Mouse (Mus musculus) cerebellum, adult 9-10 months (tissue): ENCODE data around the gene Adar.

Experiments used
- DNase-seq: peaks from one replicate; pipeline ENCODE4 v3.0.0; 2022

The Adar gene

DNA sequence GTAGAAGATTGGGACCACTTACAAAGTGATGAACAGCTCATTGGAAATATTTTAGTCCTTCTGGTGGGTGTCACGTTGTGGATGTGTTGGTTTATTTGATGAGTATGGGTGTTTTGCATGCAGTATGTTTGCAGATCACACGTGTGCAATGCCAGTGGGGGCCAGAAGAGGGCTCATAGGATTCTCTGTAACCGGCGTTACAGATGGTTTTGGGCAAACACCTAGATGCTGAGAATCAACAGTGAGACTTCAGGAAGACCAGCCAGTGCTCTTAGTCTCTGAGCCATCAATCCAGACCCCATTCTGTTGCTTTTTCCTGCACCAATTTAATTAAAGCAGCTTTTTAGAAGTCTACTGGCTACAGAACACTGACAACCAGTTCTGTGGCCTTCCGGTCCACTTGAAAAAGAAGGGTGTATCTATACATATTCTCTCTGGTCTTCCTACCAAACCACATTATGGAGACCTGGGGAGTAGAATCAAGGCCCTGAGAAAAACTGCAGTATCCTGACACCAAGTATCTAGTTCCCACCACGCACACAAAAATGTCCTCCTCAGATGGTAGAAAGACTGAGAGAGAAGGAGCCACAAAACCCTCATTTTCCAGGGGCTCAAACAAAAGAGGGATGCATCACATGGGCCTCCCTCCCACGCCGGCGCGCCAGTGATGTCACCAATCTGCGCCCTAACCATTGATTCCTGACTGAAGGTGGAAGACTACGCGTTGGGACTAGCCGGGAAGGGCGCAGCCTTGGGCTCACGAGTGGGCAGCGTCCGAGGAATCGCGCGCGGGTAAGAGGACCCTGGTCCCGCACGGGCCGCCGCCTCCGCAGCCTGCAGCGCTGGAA lies at the start of gene Adar:
Gene Adar (plus strand): TSS at position 664 of the 848 bp plus-strand sequence.
- peak; percentile 89 for DNase-seq

GRCm38 (mm10) chr3:89667131-89667530 lies 47.7 kb upstream of the Adar start:
- DNase-seq: no peak

GRCm38 (mm10) chr3:89671334-89671733 lies 43.5 kb upstream of the Adar start:
- no peak for DNase-seq

GRCm38 (mm10) chr3:89672573-89673317 lies 42.1 kb upstream of the Adar start:
- no peak for DNase-seq

GRCm38 (mm10) chr3:89677617-89678016 lies 37.2 kb upstream of the Adar start:
- DNase-seq: no peak

GRCm38 (mm10) chr3:89686031-89686430 lies 28.8 kb upstream of the Adar start:
- no peak for DNase-seq

- DNase-seq: peak; percentile 88
Measured at GRCm38 (mm10) chr3:89688694-89689581, 25.9 kb upstream of the Adar start.

DNA sequence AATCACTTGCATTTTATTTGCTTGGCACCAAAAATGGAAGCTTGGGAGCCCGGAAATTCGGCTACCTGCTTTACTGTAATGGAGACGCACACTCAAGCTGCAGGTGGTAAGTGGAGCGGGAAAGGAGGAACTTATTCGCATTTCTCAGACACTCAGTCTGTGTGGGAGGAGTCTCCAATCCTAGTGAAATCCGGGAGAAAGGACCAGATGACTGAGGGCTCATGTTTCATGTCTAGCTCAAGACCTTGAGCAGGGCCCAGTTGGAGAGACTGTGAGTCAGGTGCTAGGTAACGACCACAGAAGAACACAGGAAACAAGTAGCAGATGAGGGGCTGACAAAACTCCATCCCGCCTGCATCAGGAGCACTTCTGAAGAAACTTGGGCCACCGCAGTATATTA lies 23.0 kb upstream of the Adar start:
- no peak for DNase-seq

DNA sequence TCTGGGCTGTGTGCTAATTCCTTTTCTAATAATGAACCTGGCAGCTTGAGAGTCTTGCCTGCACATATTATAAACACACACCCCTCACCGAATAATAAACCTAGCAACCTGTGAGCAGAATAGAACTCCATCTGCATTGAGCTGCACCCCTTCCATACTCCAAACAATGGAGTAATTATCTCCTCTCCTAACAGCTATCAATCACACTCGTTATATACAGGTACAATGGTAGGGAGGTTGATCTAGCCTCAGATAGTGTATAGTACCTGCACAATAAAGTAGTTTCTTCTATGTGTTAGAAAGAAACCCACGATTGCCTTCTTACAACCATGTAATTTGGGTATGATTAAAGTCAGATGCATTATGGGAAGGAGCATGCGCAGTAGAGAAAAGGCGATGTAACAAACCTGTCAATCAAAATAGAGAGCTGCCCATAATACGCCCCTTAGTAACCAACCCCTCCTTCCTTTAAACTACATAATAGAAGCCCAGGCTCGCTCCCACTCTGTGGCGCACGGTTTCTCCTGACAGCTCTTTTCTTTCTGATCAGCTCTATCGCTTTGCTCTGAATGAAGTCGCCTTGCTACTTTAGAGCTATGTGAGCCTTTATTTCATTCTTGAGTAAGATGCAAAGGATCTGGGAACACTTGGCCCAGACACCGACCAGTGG lies 18.5 kb upstream of the Adar start:
- DNase-seq: no peak

DNA sequence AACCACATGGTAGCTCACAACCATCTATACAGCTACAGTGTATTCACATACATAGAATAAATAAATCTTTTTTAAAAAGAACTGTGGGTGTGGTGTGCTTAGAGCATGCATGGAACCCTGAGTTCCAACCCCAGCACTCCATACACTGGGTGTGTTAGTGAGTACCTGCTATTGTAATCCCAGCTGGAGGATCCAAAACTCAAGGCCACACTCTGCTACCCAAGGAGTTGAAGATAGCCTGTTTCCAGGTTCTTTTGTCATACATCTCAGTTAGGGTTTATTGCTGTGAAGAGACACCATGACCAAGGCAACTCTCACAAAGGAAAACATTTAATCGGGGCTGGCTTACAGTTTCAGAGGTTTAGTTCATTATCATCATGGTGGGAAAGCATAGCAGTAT lies 15.9 kb upstream of the Adar start:
- no peak for DNase-seq

GRCm38 (mm10) chr3:89700461-89700860 lies 14.4 kb upstream of the Adar start:
- no peak for DNase-seq

DNA sequence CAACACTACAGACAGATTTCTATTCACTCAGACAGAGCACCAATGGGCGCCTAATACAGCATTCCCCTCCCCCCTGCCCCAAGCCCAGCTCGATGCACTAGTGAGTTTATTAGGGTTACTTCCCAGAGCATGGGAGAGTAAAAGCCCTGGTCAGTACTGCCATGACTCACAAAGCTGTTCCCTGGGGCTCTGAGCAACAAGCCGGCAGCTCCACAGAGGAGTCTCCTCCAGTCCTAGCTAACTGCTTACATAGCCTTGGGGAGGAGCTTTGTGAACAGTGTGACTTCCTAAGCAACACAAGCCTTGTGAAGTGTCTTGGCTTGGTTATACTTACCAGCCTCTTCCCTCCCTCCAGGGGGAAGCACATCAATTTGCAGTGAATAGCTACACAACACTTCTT lies 11.2 kb upstream of the Adar start:
- no peak for DNase-seq

DNA sequence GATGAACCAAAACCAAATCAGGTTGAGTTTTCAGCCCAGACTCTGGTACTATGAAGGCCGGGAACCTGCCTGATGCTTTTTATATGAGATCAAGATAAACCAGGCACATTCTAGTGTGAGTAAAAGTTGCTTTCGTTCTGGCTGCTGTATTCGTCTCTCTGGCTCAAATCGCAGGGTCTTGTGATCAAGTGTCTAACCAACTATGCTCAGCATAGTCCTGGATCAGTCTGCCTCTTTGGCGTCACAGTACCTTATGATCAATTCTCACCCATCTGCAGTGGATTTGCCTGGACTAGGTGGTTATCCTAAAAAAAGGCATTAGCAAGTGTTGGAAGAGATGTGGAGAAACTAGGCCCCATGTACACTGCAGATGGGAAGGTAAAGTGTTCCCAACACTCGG lies 10.8 kb upstream of the Adar start:
- DNase-seq: no peak

GRCm38 (mm10) chr3:89715207-89715966 lies 565 bp downstream of the Adar start:
- DNase-seq: peak; percentile 71

GRCm38 (mm10) chr3:89715967-89716256 lies 1.1 kb downstream of the Adar start:
- no peak for DNase-seq

DNA sequence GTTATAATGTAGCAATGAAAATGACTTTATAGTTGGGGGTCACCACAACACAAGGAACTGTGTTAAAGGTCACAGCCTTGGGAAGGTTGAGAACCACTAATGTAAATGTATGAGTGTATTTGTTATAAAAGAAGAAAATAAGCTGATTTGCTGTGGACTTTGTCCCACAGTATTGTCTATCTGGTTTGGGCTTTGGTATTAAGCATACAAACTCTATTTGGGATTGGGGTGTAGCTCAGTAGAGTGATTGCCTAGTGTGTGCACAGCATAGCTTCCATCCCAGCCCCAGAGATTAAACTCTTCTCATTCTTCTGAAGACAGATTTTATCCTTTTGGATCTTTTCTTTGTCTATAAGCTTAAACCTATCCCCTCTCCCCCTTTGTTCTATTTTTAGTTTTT lies 7.2 kb downstream of the Adar start:
- DNase-seq: no peak

DNA sequence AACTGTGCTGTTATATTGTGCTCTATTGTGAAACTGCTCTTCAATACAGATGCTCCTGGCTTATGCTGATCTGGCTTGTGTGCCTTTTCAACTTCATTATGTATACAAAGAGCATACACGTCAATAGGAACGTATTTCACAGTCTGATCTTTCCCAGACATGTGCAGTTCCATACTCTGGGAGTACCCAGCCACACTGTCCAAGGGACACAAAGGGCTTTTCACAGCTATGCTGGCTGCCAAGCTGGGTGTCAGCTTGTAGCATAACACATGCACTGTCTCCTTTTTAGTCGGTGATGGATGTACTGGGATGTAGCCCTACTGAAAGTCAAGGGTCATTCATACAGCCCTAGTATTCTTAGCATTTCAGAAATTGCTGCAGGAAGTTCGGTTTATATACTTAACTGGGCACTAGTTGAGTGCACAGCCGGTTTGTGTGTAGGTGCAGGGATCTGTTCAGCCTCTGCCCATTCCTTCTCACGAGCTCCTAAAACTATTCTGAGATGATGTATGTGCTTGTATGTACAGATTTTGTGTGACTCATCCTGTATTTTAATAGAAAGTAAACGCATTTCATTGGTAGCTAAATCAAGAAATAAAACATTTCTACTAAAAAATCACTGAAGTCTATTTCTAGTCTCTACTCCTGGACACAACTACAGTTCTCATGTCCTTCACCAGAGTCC lies 8.7 kb downstream of the Adar start:
- DNase-seq: no peak

- no peak for DNase-seq
Measured at GRCm38 (mm10) chr3:89727028-89727427, 12.2 kb downstream of the Adar start.

- DNase-seq: no peak
Measured at GRCm38 (mm10) chr3:89728848-89729247, 14.0 kb downstream of the Adar start.

DNA sequence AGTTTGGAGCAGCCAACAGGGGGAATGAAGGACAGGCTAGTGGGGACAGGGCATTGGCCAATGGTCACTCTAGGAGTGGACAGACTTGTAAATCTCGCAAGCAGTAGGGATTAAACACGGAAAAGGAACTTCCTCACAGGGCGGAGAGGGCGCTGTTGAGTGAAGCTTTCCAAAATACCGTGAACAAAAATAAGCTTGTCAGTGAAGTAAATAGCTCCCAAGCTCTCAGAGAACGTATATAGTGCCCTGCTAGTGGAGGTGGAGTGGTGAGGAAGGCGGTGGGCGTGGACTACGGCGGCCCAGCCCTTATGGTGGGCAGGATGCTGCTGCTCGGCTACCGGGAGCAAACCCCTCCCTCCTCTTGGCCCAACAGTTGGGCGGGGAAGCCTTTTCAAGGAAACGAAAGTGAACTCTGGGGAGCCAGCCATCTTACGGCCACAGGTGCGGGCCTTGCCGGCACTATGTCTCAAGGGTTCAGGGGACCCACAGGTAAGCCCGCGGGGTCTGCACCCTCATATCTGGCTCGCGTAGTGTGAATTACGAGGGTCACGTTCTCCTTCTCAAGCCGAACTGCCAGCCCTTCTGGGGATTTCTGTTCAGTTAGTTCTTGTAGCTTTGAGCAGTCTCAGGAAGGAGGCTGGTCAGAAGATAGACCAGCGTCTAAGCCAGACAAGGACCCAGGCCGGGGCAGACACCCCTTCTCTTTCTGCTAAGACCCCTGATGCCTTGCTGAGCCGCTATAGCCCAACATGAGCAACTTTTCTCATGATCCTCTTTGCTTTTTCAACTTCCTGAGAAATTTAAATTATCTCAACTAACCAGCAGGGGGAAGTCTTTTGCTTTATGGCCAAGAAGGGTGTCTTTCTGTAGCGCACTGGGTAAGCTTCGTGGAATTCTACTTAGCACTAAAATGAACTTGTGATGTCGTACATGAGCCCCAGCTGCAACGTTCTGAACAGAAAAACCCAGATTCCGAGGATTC lies 15.8 kb downstream of the Adar start:
- DNase-seq: peak; percentile 61
